Mouse (Mus musculus): Measurements from ENCODE around the gene Tcerg1l. TPM values are rescaled to one million over a fixed set of nuclear protein-coding genes. Genes with fewer than 3 reads are reported as not detected.

Tcerg1l gene
- total RNA-seq, 2 experiments from 2014 or later: not detected

- DNase-seq (ENCODE audit: low spot score): no peak
Observed at GRCm38 (mm10) chr7:138365519-138365918, 32.0 kb downstream of the Tcerg1l start.

- DNase-seq (ENCODE audit: low spot score): no peak
Observed at GRCm38 (mm10) chr7:138357475-138357874, 40.1 kb downstream of the Tcerg1l start.

- DNase-seq (ENCODE audit: low spot score): no peak
Observed at GRCm38 (mm10) chr7:138356655-138357449, 40.7 kb downstream of the Tcerg1l start.

GRCm38 (mm10) chr7:138345451-138345850 lies 52.1 kb downstream of the Tcerg1l start:
- no peak for DNase-seq (ENCODE audit: low spot score)

GRCm38 (mm10) chr7:138338451-138338850 lies 59.1 kb downstream of the Tcerg1l start:
- no peak for DNase-seq (ENCODE audit: low spot score)

GRCm38 (mm10) chr7:138337946-138338345 lies 59.6 kb downstream of the Tcerg1l start:
- no peak for DNase-seq (ENCODE audit: low spot score)

GRCm38 (mm10) chr7:138332504-138333168 lies 64.9 kb downstream of the Tcerg1l start:
- no peak for DNase-seq (ENCODE audit: low spot score)

GRCm38 (mm10) chr7:138331266-138331665 lies 66.3 kb downstream of the Tcerg1l start:
- DNase-seq (ENCODE audit: low spot score): no peak

- no peak for DNase-seq (ENCODE audit: low spot score)
Observed at GRCm38 (mm10) chr7:138328637-138329036, 68.9 kb downstream of the Tcerg1l start.

- DNase-seq (ENCODE audit: low spot score): no peak
Observed at GRCm38 (mm10) chr7:138326760-138327159, 70.8 kb downstream of the Tcerg1l start.

GRCm38 (mm10) chr7:138313733-138314132 lies 83.8 kb downstream of the Tcerg1l start:
- no peak for DNase-seq (ENCODE audit: low spot score)

- DNase-seq (ENCODE audit: low spot score): no peak
Observed at GRCm38 (mm10) chr7:138306126-138306525, 91.4 kb downstream of the Tcerg1l start.

- DNase-seq (ENCODE audit: low spot score): no peak
Observed at GRCm38 (mm10) chr7:138284790-138285189, 112.7 kb downstream of the Tcerg1l start.

- DNase-seq (ENCODE audit: low spot score): no peak
Observed at GRCm38 (mm10) chr7:138275263-138275662, 122.3 kb downstream of the Tcerg1l start.

GRCm38 (mm10) chr7:138271328-138271727 lies 126.2 kb downstream of the Tcerg1l start:
- DNase-seq (ENCODE audit: low spot score): no peak

GRCm38 (mm10) chr7:138269386-138269785 lies 128.1 kb downstream of the Tcerg1l start:
- DNase-seq (ENCODE audit: low spot score): no peak

GRCm38 (mm10) chr7:138267976-138268646 lies 129.4 kb downstream of the Tcerg1l start:
- DNase-seq (ENCODE audit: low spot score): no peak

GRCm38 (mm10) chr7:138248612-138249011 lies 148.9 kb downstream of the Tcerg1l start:
- DNase-seq (ENCODE audit: low spot score): no peak

GRCm38 (mm10) chr7:138248176-138248575 lies 149.4 kb downstream of the Tcerg1l start:
- DNase-seq (ENCODE audit: low spot score): no peak

- no peak for DNase-seq (ENCODE audit: low spot score)
Observed at GRCm38 (mm10) chr7:138246684-138247083, 150.8 kb downstream of the Tcerg1l start.

- DNase-seq (ENCODE audit: low spot score): no peak
Observed at GRCm38 (mm10) chr7:138242229-138242628, 155.3 kb downstream of the Tcerg1l start.

GRCm38 (mm10) chr7:138237708-138238225 lies 159.8 kb downstream of the Tcerg1l start:
- DNase-seq (ENCODE audit: low spot score): no peak

Measured in gastrocnemius, adult 18-20 months (tissue).